Mouse (Mus musculus): ENCODE data around the gene Wdr20.
A peak's percentile ranks its signal among the peaks of the same experiment; 100 is the strongest.

GRCm38 (mm10) chr12:110706337-110707231, 31.2 kb upstream of the Wdr20 start:
- TF ChIP-seq CTCF (IDR thresholded peaks at IDR 0.05; ENCODE audit: low read depth) (peak; percentile 44), EP300 (optimal IDR thresholded peaks at IDR 0.05) (no peak)
